ENCODE assay signal across 22 mouse cellular contexts in the genomic region with DNA sequence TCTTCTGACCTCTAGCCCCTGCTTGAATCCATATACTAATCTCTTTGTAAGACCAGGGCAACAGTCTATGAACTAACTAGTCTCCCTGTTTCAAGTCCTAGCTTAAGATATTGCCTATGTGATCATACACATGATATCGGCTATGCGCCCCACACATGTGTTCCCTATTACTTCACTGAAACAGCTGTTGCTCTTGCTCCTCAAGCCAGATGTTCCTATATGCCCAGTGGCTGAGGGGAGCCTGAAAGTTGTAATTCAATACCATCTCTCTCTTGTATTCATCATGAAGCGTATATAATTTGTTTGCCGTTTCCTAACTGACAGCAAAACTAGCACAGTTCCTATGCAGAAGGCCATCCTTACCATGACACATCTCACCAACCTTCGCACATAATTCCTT.
"Had no signal": no experiment of that assay in that cellular context is flagged by ENCODE, and none has a peak within 500 bp of the region (broad histone marks: within the 10 kb centered on the region; RNA-seq: fewer than 3 reads in every experiment).

No protein-coding gene starts in this region.

- H3K9ac ChIP-seq: kidney, embryonic 15.5 days; limb, embryonic 15.5 days; liver, embryonic 14.5 days; liver, postnatal 0 days; lung, embryonic 14.5 days; midbrain, embryonic 13.5 days; neural tube, embryonic 13.5 days; stomach, embryonic 15.5 days had no signal

- H3K4me3 ChIP-seq: kidney, embryonic 15.5 days; limb, embryonic 15.5 days; megakaryocyte, embryonic 14.5 days; midbrain, embryonic 10.5 days; midbrain, embryonic 13.5 days; myocyte; neural tube, embryonic 13.5 days; stomach, embryonic 15.5 days had no signal

- DNase-seq: kidney, postnatal 10 days; kidney, postnatal 36 days; left cerebral cortex, postnatal 4 days; liver, postnatal 0 days; lung, embryonic 14.5 days; retina, postnatal 1 day; right cerebral cortex, postnatal 25 days; spleen, adult 18-20 months; thymus, postnatal 36 days had no signal

- H3K4me1 ChIP-seq: kidney, embryonic 15.5 days; limb, embryonic 15.5 days; megakaryocyte, embryonic 14.5 days; midbrain, embryonic 10.5 days; midbrain, embryonic 13.5 days; neural tube, embryonic 13.5 days; stomach, embryonic 15.5 days had no signal

- H3K9me3 ChIP-seq: kidney, embryonic 15.5 days; limb, embryonic 15.5 days; megakaryocyte, embryonic 14.5 days; midbrain, embryonic 10.5 days; midbrain, embryonic 13.5 days; neural tube, embryonic 13.5 days; stomach, embryonic 15.5 days had no signal

- H3K4me2 ChIP-seq: kidney, embryonic 15.5 days; limb, embryonic 15.5 days; liver, embryonic 11.5 days; lung, embryonic 14.5 days; midbrain, embryonic 13.5 days; neural tube, embryonic 13.5 days; stomach, embryonic 15.5 days had no signal

- H3K27ac ChIP-seq: kidney, embryonic 15.5 days; limb, embryonic 15.5 days; liver, embryonic 14.5 days; macrophage; midbrain, embryonic 10.5 days; midbrain, embryonic 13.5 days; neural tube, embryonic 13.5 days; stomach, embryonic 15.5 days had no signal

- ATAC-seq: liver, postnatal 0 days; lung, postnatal 0 days; midbrain, embryonic 13.5 days; midbrain, embryonic 16.5 days had no signal

- H3K27me3 ChIP-seq: kidney, embryonic 15.5 days; limb, embryonic 15.5 days; megakaryocyte, embryonic 14.5 days; midbrain, embryonic 13.5 days; neural tube, embryonic 13.5 days; stomach, embryonic 15.5 days had no signal
